Mouse (Mus musculus): ENCODE data around the gene Vgll4.
A peak's percentile ranks its signal among the peaks of the same experiment; 100 is the strongest.

The Vgll4 gene

DNA sequence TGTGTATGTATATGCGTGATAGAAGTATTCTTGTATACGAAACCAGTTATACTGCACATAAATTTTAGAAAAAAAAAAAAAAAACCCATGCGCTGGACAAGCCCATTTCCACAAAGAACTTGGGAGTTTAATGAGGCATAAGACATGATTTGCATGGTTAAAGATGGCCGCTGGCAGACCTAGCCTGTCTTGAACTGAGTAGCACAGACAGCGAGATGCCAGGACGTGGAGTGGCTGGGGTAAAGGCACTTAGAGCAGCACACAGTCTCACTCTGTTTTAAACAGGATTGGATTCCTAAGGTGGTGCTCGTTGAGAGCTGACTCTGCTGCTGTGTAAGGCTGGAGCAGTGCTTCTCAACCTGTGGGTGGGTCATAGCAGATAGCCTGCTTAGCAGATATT is 134.4 kb downstream of the Vgll4 start:
- DNase-seq: no peak

DNA sequence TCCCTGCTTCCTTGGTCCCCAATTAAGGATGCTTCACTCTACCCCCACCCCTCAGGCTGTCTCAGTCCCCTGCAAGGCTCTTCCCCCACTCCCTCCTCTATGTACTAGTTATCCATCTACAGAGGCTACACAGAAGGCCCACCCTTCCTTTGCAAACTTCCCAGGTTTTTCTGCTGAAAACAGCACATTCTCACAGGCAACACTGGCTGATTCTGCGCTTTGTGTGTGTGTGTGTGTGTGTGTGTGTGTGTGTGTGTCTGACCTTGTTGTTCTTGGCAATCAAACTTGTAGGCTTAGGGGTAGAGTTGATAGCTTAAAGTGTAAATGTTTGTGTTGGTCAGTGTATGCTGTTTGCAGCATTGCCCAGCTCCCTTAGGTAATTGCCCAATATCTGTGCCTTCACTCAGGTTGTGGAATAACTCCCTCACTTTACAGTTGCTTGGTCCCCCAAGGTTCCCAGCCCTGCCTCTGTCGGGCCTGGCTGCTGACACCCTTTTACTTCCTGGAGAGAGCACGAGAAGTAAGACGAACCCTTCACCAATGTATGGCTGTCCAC is 135.9 kb downstream of the Vgll4 start:
- DNase-seq: no peak

DNA sequence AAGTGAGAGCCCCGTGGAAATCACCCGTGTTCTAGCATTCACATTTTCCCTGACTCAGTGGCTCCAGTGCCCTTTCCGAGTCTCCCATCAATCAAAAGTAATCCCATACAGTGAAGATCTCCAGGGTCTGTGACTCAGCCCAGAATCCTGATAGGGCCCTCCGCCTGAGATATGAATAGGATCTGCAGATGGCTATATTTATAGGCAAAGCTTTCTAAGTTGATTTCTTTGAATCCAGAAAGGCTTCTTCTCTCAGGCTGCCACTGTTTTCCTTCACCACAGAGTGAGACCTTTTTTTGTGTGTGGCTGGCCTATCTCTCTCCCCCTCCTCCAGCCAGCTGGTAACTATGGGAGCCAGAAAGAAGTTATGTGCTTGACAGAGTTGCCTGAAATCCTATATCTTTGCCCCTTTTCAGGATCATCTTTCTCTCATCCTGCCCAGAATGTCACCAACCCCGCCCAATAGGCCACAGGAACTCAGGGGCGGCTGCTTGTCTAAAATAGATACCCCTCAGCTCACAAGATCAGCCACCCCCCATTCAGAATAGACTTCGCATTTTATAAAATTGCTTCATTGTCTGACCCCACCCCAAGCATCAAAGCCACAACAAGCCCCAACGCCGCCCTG is 136.6 kb downstream of the Vgll4 start:
- no peak for DNase-seq

DNA sequence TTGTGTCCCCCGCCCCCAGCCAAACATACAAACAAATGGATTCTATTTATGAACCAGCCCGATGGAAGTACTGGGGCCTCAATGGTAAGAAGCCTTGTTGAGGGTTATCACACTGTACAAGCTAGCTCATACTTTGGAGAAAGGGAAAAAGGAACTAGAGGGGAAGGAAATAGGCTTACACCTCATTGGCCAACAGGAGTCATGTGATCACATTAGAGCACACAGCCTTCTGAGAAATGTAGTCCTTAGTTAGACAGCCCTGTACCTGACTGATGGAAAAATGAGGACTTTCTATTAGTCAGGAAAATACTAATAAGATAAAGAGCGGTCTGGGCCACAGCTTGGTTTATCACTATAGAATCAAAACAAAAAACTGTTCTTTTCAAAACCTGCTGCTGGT is 138.0 kb downstream of the Vgll4 start:
- DNase-seq: no peak

DNA sequence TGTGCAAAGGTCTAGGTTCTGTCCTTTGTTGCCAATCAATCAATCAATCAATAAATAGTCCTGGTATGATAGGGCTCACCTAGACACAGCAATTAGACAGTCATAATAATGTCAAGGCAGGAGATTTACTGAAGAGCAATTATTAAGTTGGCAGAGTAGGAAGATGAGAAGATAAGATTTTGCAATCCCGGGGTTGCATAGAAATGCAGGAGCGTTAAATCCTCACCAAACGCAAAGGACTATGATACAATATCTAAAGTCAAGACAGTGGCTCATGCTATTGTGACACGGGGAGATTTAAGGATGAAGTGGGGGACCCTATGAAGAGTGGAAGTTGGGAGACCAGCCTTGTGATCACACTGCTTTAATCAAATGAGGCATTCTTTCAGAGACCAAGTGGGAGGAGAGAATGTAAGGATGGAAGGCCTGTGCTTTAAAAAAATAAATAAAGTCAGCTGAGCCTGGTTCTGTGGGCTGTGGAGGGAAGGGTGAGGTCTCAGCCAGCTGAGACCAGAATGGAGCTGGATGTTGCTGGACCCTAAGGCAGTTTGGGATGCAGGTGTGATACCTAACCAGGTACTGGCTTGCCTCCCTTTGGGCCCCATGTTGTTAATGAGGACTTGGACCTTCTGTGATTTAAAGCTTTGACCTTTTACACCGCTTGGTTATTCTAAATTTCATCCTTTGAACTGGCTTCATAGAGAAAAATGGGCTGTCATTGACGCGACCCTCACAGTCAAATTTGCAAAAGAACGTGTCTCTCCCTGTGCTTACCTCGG is 139.9 kb downstream of the Vgll4 start:
- DNase-seq: no peak

DNA sequence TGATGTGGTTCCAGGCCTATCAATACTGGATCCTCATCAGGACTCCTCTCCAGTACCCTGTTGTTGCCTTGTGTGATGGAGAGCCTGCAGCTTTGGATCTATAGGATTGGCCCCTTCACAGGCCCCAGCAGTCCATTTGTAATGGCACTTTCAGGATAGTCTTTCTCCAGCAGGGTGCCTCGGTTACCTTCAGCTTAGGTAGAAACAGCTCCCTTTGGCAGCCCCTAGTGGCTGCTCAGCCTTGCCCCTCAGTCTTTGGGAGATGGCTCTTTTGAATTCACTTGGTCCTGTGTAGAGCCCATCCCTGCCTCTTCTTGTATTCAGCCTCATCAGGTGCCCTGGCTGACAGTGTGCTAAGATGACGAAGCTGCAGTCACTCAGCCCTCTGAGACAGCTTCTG is 142.9 kb downstream of the Vgll4 start:
- no peak for DNase-seq

DNA sequence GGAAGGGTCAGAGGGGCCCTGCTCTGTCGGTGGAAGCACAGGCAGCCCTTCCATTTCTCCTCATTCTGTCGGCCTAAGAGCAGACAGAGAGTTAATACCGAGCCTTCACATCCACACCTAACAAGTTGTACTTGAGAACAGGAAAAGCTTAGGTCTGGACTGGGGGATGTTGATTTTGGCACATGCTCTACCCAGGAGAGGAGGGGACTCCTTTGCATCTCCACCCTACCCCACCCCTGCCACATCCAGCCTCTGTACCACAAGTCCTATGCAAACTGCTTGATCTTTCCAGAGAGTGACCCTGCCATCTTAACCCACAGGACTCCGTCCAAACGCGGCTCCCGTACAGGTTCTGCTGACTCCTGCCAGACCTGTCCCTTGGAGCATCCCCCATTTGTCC is 148.1 kb downstream of the Vgll4 start:
- no peak for DNase-seq

DNA sequence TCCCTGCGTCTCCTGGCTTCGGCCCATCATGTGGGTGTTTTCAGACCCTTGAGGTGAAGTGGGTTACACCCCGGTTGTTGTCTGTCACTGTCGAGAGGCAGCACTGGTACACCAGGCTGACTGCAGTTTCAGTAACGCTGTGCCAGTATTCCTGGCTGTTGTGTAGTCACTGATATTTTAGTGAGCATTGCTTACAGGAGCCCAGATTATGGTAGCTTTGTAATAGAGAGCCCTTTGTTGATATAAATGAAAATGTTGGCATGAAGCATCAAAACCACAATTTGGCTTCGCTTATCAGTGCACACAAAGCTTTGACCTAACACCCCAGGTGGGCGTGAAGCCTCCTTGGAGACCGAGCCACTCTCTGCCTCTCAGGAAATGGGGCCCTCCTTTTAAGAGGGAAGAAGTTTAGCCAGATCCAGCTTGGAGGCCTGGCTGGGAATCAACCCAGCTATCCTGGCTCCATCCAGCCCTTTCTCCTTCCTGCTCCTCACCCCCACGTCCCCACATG is 149.8 kb downstream of the Vgll4 start:
- no peak for DNase-seq

DNA sequence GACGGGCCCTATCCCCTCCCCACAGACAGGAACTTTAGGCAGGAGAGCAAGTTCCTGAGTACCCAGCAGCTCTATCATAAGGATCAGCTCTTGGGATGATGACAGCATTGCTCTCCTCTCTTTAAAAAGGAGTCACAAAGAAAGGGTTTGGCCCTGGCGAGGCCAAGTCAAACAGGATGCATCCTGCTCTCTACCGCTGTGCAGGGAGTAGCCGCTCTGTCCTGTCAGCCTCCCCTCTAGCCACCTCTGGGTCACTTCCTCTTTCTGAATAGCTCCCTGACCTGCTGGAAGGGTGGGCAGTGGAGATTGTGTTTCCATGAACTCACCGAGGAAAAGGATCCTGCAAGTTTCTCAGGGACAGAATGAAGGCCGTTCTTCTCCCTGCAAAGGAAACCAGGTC is 151.3 kb downstream of the Vgll4 start:
- DNase-seq: no peak

DNA sequence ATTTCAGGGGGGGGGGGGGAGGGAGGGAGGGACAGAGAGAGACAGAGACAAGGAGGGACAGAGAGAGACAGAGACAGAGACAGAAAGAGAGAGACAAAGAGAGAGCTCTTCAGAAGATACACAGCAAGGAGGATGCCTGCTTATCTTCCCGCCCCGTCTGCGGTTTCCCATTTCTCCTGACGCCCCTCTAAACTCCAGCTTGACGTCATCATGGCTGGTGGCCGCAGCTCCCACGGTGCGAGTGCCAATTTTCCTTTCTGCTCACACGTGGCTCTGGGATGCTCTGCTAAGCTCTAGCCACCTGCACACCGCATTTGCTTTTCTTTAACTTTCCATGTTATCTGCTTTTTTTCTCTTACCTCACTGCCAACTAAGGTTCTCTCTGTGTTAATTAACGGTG is 151.8 kb downstream of the Vgll4 start:
- no peak for DNase-seq

DNA sequence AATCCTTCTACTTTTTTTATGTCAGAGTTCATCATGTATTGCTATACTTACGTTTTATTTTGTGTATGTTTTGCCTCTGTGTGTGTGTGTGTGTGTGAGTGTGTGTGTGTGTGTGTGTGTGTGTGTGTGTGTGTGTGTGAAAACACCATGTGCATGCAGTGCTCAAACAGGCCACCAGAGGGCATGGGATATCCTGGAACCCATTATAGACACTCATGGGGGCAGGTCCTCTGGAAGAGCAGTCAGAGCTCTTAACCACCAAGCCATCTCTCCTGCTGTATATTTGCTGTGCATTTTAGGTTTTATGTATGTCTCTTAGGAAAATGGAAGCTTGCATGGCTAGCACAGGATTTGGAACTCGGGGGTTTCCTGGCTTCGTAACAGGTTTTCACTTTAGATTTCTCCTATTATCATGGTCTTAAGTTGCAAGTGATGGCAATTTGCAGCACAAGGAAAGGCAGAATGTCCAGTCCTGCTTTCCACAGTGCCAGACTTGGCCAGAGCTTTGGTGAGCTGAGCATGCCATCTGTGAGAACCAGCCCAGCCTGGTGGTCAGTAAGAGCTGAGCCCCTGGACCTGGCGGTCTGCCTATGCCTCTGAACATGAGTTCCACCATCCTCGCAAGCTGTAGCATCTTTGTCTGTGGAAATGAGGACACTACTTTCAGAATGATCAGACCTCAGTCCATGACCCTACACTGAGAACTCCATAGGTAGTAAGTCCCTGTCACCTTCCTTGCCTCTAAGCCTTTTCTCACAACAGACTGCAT is 154.7 kb downstream of the Vgll4 start:
- peak; percentile 44 for DNase-seq

DNA sequence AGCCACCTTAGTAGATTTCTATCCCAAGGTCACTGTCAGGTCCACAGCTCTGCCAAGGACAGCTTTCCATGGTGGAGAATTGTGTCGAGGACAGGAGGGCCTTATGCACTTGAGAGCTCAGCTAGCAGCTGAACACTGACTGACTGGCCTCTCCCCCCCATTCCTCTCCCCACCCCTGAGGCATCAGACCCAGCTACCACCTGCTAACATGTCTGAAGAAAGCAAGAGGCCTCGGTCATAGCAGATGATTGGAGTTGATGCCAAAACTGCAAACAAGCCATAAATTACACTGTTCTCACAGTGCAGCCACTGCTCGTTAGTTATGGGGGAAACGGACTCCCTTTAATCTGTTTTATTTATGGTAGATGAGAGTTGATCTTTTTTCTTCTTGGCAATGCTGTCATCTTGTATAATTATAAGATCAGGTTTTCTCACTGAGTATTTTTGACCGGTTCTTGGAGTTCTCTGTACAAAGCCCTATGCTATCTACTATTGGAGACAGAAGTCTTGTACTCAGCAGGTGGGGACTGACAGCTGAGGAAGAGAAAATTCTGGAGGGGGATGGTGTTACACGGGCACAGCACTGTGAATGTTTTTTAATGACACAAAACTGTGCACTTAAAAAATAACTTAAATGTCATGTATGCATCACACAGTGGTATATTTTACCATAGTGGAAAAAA is 155.5 kb downstream of the Vgll4 start:
- no peak for DNase-seq

DNA sequence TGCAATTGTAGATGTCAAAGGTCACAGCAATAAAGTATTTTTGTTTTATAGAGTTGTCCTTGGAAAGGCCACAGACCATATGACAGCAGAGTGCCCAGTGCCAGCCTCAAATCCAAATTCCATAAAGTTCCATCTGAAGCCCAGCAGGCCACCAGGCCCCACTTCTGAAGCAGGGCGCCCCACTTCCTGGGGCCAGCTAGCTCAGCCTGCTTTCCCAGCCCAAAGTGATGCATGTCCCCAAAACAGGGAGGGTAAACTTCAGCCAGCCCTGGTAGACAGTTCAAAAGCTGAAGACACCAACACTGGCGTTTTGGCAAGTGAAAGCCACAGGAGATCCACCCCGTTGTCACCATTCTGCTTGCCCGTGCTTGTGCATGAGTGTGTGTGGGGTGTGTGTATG is 157.0 kb downstream of the Vgll4 start:
- no peak for DNase-seq

DNA sequence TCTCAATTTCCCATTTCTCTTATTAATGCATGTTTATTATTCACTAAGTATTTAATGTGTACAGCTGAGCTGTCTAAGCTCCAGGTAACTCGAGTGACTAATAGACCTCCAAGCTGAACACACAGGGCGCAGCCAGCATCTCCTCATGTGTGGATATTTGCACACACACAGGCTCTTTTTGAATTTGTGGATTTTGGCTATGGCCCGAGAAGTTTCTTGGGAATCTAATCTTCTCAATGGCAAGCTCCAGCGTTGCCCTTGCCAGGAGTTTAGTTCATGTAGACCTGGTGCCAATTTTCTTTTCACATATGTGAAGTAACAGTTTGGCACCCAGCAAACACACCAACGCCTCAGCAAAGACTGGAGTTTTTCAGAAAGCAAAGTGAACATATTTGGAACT is 157.5 kb downstream of the Vgll4 start:
- no peak for DNase-seq
